Mouse (Mus musculus): ENCODE measurements around the gene E2f4. TPM values are rescaled to one million over a fixed set of nuclear protein-coding genes. Genes with fewer than 3 reads are reported as not detected.
A peak's percentile ranks its signal among the peaks of the same experiment; 100 is the strongest.
"Not testable (repeated sequence)": the region's sequence is repeated elsewhere in the genome, so short reads cannot be mapped to it uniquely, and the experiment has no call there.

Gene E2f4
- polyA plus RNA-seq, 1 experiment from 2014 or later: 76.8 TPM

DNA sequence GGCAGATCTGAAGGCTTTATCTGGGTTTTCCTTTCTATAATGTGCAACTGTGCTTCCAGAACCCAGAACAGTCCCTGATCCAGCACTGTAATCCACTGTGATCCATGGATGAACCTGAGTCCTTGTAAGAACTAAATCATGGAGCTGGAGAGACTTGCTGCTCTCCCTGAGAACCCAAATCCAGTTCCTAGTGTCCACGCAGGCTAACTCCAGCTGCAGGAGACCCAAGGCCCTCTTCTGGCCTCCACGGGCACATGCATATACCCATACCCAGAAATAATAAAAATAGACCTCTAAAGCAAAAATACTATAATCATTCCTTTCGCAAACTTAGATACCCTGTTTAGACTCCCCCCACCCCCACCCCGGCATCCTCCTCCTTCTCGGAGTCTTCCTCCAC, 9.2 kb upstream of the E2f4 start:
- Histone ChIP-seq H3K4me1 (peaks cover 42% of the 10 kb centered on the region), H3K27me3 (peaks cover 28% of the 10 kb centered on the region), H3K9ac (replicated peaks) (peak overlapping the region; percentile 34; the same call in 1 of the 2 replicates), H3K9me3 (no peaks in the 10 kb centered on the region), H3K4me3 (peak overlapping the region; percentile 55), H3K27ac (replicated peaks) (peak overlapping the region; percentile 90; the same call in 1 of the 2 replicates), H3K4me2 (replicated peaks) (peak overlapping the region; percentile 80), H3K36me3 (peaks cover 14% of the 10 kb centered on the region)
- ATAC-seq (ENCODE audit: low FRiP score, low read depth): no peak
- WGBS: 91% methylated on average over 5 of the region's 5 CpGs

DNA sequence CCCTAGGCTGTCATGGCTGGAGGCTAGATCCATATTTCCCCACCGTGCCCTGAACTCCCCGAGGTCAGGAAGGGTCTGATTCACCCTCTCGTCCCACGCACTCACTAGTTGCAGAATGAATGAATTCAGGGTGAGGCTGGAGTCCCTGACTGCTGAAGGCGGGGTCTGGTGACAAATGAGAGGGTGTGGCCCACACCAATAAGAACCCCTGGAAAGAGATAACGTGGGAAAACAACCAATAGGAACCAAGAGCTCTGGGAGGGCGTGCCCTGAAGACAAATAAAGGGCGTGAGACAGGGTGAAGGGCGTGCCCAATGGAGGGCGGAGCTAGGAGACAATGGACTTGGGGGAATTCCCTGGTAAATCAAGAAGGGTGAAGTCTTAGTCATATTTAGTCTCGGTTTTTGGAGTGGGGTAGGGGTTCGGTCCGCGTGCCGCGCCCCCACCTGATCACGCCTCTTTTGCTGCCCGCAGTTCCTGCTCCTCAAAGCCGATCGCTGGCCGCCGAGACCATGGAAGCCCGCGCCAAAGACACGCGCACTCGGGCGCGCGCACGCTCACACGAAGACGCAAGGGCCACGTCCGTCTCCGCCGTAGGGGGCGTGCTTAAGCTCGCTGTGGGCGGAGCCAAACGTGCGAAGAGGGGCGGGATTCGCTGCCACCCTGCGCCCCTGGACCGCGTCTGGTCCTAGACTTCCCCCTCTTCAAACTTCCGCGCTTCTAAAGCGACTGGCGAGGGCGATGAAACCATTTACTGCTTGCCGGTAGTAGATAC, 8.3 kb upstream of the E2f4 start:
- Histone ChIP-seq H3K4me1 (peaks cover 42% of the 10 kb centered on the region), H3K27me3 (peaks cover 30% of the 10 kb centered on the region), H3K9ac (replicated peaks) (peak overlapping the region; percentile 37), H3K36me3 (peaks cover 10% of the 10 kb centered on the region), H3K4me3 (peak overlapping the region; percentile 55), H3K4me2 (replicated peaks) (peak overlapping the region; percentile 80), H3K9me3 (no peaks in the 10 kb centered on the region), H3K27ac (replicated peaks) (peak overlapping the region; percentile 90)
- WGBS: under 1% methylated on average over 53 of the region's 53 CpGs
- ATAC-seq (ENCODE audit: low FRiP score, low read depth): peak; percentile 94

DNA sequence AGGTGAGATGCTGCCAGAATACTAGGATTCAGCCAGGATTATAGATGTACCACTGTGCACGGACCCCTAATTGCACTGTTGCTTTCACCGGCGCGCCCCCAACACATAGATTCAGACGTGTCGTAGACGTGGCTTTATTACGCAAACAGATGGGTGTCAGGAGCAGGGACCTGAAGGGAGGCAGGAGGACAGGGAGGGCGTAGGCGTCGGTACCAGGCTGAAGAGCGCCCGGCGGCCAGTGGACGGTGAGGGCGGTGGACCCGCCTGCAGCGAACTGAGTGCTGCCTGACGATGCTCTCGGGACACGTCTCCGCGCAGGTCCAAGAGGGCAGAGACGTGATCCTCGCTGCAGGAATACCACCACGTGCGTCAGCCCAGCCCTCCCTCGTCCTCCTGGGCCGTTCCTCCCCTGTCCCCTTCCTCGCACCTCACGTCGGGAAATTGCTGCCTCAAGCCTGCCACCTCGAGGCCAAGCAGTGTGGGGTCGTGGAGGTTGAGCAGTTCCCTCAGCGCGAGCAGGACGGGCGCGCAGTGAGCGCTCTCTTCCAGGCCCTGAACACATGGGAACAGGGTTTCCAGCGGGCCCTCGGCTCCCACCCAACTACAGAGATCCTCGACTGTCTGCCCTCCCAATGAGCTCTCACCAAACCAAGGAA, 7.5 kb upstream of the E2f4 start, which contains the start of gene 4931428F04Rik:
Gene 4931428F04Rik (minus strand): TSS at position 60 of the 656 bp plus-strand sequence.
- peak; percentile 19 for ATAC-seq (ENCODE audit: low FRiP score, low read depth)
- peaks cover 32% of the 10 kb centered on the region for H3K27me3 ChIP-seq
- no peaks in the 10 kb centered on the region for H3K9me3 ChIP-seq
- H3K4me1 ChIP-seq: peaks cover 42% of the 10 kb centered on the region
- peaks cover 6% of the 10 kb centered on the region for H3K36me3 ChIP-seq
- H3K9ac ChIP-seq (replicated peaks): peak within 1 kb of the TSS; percentile 37
- peak within 1 kb of the TSS; percentile 90 for H3K27ac ChIP-seq (replicated peaks)
- 2% methylated on average over 43 of the region's 43 CpGs for WGBS
- peak within 1 kb of the TSS; percentile 55 for H3K4me3 ChIP-seq
- peak within 1 kb of the TSS; percentile 80 for H3K4me2 ChIP-seq (replicated peaks)

DNA sequence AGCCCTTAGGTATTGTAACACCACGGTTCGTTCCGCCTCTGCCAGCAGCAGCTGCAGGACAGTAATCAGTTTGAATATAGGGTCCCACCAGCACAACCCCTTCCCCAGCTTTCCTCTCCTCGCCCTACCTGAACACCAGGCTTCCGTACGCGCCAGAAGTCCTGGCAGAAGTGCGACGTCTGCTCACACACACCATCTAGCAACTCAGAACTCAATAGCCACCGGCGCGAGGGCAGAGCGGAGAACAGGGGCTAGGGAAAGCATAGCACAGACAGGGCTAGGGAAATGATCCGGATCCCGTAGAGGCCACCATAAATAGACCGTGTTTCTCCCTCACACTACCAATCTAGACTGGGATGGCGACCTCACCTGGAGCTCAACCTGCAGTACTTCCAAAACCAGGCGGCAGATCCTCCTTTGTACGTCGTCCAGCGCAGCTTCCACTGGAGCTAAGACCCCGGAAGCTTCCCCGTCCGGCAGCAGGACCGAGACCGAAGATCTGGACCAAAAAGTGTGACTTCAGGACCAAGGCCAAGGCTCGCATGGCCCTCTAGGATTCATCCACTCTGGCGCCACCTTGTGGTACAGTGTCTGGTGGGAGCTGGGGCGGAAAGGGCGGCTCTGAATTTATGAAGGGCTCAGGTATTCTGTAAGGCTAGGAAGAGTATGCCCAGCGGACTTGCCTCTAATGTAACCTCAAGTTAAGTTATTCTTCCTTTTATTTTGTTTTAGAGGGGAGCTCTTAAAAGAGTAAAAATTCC, 6.7 kb upstream of the E2f4 start:
- H3K27me3 ChIP-seq: peaks cover 32% of the 10 kb centered on the region
- WGBS: 6% methylated on average over 31 of the region's 31 CpGs
- peak overlapping the region; percentile 55 for H3K4me3 ChIP-seq
- peak overlapping the region; percentile 80 for H3K4me2 ChIP-seq (replicated peaks)
- H3K4me1 ChIP-seq: peaks cover 42% of the 10 kb centered on the region
- no peaks in the 10 kb centered on the region for H3K36me3 ChIP-seq
- no peaks in the 10 kb centered on the region for H3K9me3 ChIP-seq
- no peak overlapping the region for H3K27ac ChIP-seq (replicated peaks)
- ATAC-seq (ENCODE audit: low FRiP score, low read depth): no peak
- peak overlapping the region; percentile 37; the same call in 1 of the 2 replicates for H3K9ac ChIP-seq (replicated peaks)

DNA sequence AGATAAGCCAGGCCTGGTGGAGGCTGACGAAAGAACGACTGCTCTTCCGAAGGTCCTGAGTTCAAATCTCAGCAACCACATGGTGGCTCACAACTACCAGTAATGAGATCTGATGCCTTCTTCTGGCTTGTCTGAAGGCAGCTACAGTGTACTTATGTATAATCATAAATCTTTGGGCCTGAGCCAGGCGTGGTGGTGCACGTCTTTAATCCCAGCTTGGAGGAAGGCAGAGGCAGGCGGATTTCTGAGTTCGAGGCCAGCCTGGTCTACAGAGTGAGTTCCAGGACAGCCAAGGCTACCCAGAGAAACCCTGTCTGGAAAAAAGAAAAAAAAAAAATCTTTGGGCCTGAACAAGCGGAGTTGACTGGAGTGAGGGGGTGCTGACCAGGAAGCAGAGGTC, 6.1 kb upstream of the E2f4 start:
- not testable (repeated sequence) for H3K36me3 ChIP-seq; H3K27ac ChIP-seq (replicated peaks); H3K4me3 ChIP-seq; ATAC-seq (ENCODE audit: low FRiP score, low read depth); H3K4me2 ChIP-seq (replicated peaks); H3K9me3 ChIP-seq; H3K9ac ChIP-seq (replicated peaks)
- 89% methylated on average over 8 of the region's 8 CpGs for WGBS
- Histone ChIP-seq H3K4me1 (peaks cover 39% of the 10 kb centered on the region), H3K27me3 (peaks cover 32% of the 10 kb centered on the region)

DNA sequence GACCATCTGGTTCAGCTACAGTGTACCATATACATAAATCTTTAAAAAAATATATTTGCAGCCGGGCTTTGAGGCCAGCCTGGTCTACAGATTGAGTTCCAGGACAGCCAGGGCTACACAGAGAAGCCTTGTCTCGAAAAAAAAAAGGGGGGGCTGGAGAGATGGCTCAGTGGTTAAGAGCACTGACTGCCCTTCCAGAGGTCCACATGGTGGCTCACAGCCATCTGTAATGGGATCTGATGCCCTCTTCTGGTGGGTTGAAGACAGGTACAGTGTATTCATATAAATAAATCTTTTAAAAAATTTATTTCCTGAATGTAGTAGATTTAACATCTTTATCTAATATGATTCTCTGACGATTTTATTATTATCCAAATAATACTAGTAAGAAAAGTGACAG, 5.7 kb upstream of the E2f4 start:
- ATAC-seq (ENCODE audit: low FRiP score, low read depth): not testable (repeated sequence)

DNA sequence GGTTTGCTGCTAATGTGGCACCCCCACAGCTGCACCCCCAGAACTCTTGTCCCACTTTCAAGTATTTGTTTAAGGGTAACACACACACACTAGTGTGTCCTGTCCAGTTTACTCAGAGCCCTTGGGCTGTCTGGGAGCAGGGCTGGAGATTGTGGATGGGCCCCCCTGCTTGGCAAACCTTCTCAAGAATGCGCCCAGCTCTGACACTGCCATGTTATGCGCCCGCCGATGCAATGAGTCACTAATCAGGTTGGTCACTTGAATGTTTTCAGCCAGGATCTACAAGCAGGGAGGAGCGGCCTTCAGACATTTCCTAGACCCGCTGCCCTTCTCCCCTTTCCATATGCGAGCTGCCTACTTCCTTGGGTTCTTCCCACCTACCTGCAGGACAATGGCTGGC, 5.0 kb upstream of the E2f4 start:
- 86% methylated on average over 7 of the region's 7 CpGs for WGBS

More for the DNA sequence above, 5.7 kb upstream of the E2f4 start:
- Histone ChIP-seq H3K4me1 (peaks cover 37% of the 10 kb centered on the region), H3K27me3 (peaks cover 32% of the 10 kb centered on the region)
- not testable (repeated sequence) for H3K4me2 ChIP-seq (replicated peaks); H3K27ac ChIP-seq (replicated peaks); H3K9me3 ChIP-seq; H3K36me3 ChIP-seq; H3K9ac ChIP-seq (replicated peaks); H3K4me3 ChIP-seq
- WGBS: 65% methylated on average over 3 of the region's 3 CpGs

DNA sequence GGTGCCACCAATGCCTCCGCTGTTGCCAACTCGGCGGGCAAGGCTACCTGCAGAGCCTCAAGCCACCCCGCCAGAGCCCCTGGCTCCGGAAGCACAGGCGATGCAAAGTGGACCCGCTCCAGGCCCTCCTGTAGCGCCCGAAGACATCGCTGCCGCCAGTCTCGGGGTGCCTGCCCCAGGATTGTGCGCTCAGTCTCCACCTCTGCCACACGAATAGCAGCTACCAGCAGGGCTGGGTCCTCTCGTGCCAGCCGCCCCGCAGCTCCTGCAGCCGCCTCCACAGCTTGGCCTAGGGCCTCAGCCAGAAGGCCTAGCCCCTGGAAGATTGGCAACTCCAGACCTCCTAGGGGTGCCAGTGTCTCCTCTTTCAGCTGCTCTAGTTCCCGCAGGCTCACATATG, 4.1 kb upstream of the E2f4 start:
- Histone ChIP-seq H3K4me2 (replicated peaks) (no peak overlapping the region), H3K9ac (replicated peaks) (no peak overlapping the region), H3K27ac (replicated peaks) (no peak overlapping the region), H3K4me1 (peaks cover 29% of the 10 kb centered on the region), H3K36me3 (no peaks in the 10 kb centered on the region), H3K4me3 (no peak overlapping the region), H3K27me3 (peaks cover 32% of the 10 kb centered on the region), H3K9me3 (no peaks in the 10 kb centered on the region)
- WGBS: 66% methylated on average over 19 of the region's 19 CpGs
- no peak for ATAC-seq (ENCODE audit: low FRiP score, low read depth)

More for the DNA sequence above, 5.0 kb upstream of the E2f4 start:
- no peak for ATAC-seq (ENCODE audit: low FRiP score, low read depth)
- Histone ChIP-seq H3K9ac (replicated peaks) (no peak overlapping the region), H3K27me3 (peaks cover 32% of the 10 kb centered on the region), H3K36me3 (no peaks in the 10 kb centered on the region), H3K4me1 (peaks cover 34% of the 10 kb centered on the region), H3K9me3 (no peaks in the 10 kb centered on the region), H3K27ac (replicated peaks) (no peak overlapping the region), H3K4me2 (replicated peaks) (no peak overlapping the region), H3K4me3 (no peak overlapping the region)

DNA sequence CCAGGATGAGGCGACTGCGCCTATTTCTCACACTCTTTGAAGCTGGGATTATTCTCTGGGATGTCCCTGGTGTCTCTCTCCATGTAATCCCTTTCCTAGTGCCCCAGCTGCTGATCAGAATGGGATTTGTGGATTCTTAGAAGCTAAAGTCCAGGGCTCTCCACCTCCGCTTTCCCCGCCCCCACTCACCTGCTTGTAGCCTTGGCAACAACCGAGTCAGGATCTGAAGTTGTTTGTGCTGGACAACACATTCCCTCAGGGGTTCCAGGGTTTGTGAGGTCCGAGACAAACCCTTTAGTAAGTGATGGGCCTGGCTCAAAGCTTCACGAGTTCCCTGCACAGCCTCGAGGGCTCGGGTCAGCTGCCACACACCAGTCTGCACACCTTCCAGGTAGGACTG, 2.7 kb upstream of the E2f4 start:
- 60% methylated on average over 9 of the region's 9 CpGs for WGBS
- ATAC-seq (ENCODE audit: low FRiP score, low read depth): no peak
- Histone ChIP-seq H3K27me3 (peaks cover 30% of the 10 kb centered on the region), H3K9me3 (no peaks in the 10 kb centered on the region), H3K36me3 (peaks cover 8% of the 10 kb centered on the region), H3K4me2 (replicated peaks) (0 out of 2 replicates have a peak overlapping the region, but pooled peaks have one; percentile 3), H3K4me1 (peaks cover 29% of the 10 kb centered on the region), H3K27ac (replicated peaks) (0 out of 2 replicates have a peak overlapping the region, but pooled peaks have one; percentile 35), H3K4me3 (no peak overlapping the region), H3K9ac (replicated peaks) (no peak overlapping the region)

DNA sequence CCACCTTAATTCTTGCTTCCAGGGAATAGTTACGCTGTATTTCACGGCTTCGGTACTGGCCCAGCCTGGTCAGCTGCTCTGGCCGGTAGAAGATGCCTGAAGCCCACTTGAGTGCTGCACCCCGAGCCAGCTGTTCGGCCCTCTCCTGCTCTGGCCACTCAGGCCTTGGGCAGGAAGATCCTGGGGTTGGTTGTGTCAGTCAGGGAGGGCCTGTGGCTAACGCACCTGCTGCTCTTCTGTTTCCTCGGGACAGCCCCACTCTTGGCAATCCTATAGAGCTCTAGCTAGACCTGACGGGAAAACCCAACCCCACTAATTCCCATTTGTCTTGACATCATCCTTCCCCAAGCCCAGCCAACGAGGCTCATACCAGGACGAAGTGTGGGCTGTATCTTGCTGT, 2.2 kb upstream of the E2f4 start:
- peaks cover 12% of the 10 kb centered on the region for H3K36me3 ChIP-seq
- ATAC-seq (ENCODE audit: low FRiP score, low read depth): no peak
- 0 out of 2 replicates have a peak overlapping the region, but pooled peaks have one; percentile 3 for H3K4me2 ChIP-seq (replicated peaks)
- 0 out of 2 replicates have a peak overlapping the region, but pooled peaks have one; percentile 35 for H3K27ac ChIP-seq (replicated peaks)
- no peak overlapping the region for H3K4me3 ChIP-seq
- peaks cover 25% of the 10 kb centered on the region for H3K27me3 ChIP-seq
- WGBS: 77% methylated on average over 11 of the region's 11 CpGs
- H3K4me1 ChIP-seq: peaks cover 24% of the 10 kb centered on the region
- H3K9ac ChIP-seq (replicated peaks): no peak overlapping the region
- H3K9me3 ChIP-seq: no peaks in the 10 kb centered on the region

DNA sequence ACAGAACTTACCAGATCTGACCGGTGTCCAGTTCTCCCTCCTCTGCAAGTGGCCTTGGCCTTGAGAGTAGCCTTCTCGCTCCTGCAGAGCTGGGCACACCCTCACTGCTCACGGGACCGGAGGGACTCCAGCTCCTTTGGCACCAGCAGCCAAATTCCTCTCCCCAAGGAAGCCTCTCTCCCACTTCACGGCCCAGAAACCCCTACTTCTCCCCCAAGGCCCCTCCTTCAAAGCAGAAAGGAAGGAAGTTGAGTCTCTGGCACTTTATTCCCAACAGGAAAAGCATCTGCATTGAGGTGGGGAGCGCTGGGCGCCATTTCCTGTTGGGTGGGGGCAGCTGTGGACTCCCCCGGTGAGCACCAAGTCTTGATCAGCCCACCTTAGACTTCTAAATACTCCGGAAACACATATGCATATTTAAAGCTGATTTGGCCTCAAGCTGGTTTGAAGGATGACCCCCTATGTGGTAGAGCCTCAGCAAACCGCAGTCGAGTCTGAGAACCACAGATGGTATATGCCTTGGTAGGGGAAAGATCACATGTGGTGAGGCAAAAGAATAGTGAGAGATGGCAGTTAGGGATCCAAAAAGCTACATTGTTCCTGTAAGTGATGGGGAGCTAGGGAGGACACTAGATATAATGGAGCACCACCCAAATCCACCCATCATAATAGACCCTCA, 1.4 kb upstream of the E2f4 start, which contains the start of gene Exoc3l:
Gene Exoc3l (minus strand): TSS at position 207 of the 679 bp plus-strand sequence.
- ATAC-seq (ENCODE audit: low FRiP score, low read depth): no peak
- Histone ChIP-seq H3K9ac (replicated peaks) (no peak within 1 kb of the TSS), H3K4me1 (peaks cover 17% of the 10 kb centered on the region), H3K9me3 (no peaks in the 10 kb centered on the region), H3K4me2 (replicated peaks) (peak within 1 kb of the TSS; percentile 98), H3K4me3 (peak within 1 kb of the TSS; percentile 78), H3K27ac (replicated peaks) (0 out of 2 replicates have a peak within 1 kb of the TSS, but pooled peaks have one; percentile 35), H3K27me3 (peaks cover 17% of the 10 kb centered on the region), H3K36me3 (peaks cover 20% of the 10 kb centered on the region)
- 67% methylated on average over 11 of the region's 11 CpGs for WGBS

Measured in midbrain, embryonic 12.5 days (tissue).